Mouse (Mus musculus): ENCODE measurements around the gene Itgbl1.

GRCm38 (mm10) chr14:123990591-123991195 is 330.9 kb downstream of the Itgbl1 start:
- TF ChIP-seq CTCF (conservative IDR thresholded peaks at IDR 0.05; ENCODE audit: low read length), result no peak
- TF ChIP-seq NANOG (IDR thresholded peaks at IDR 0.05; ENCODE audit: borderline replicate concordance, low read length), result no peak
